Mouse (Mus musculus) kidney, adult 8-10 months (tissue): Measurements from ENCODE around the gene Lin54.
A peak's percentile ranks its signal among the peaks of the same experiment; 100 is the strongest.

ENCODE experiments used
- DNase-seq, 2 experiments: peaks; one replicate each; pipeline ENCODE4 v3.0.0; 2022

Lin54 gene

GRCm38 (mm10) chr5:100415761-100416590 is 84.5 kb downstream of the Lin54 start, which contains the start of gene Sec31a:
Gene Sec31a (minus strand): TSS chr5:100416234.
- DNase-seq = peak; percentile 97 to 98

- no peak for DNase-seq
Measured at GRCm38 (mm10) chr5:100414474-100415196, 85.8 kb downstream of the Lin54 start.

GRCm38 (mm10) chr5:100412886-100413285 is 87.6 kb downstream of the Lin54 start:
- peak in 1 of 2 experiments; percentile 61 for DNase-seq

GRCm38 (mm10) chr5:100410281-100410680 is 90.2 kb downstream of the Lin54 start:
- no peak for DNase-seq

- no peak for DNase-seq
Measured at GRCm38 (mm10) chr5:100408485-100408884, 92.0 kb downstream of the Lin54 start.

GRCm38 (mm10) chr5:100396753-100397152 is 103.7 kb downstream of the Lin54 start:
- no peak for DNase-seq

- no peak for DNase-seq
Measured at GRCm38 (mm10) chr5:100393681-100394080, 106.8 kb downstream of the Lin54 start.

GRCm38 (mm10) chr5:100392436-100392955 is 107.9 kb downstream of the Lin54 start:
- DNase-seq = no peak
